In the genomic region with DNA sequence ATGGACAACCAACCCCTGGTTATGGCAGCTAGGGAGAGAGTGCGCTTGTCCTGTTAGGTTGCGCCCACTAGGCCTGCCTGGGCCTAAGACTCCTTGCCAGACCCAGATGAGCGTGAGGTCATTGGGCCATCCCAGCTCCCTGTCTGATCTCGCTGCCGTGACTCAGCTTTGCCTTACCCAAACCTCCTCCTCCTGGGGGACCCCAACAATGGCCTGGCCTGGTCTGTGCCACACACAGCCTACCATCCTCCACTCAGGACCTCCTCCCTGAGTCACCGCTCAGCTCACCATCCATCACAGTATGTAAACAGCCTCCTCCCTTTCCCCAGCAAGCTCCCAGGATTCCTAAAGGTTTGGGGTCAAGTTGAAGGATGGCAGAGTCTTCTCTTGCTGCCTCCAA, we compare ENCODE assay signal across 27 mouse cellular contexts. TPM values are rescaled to one million over a fixed set of nuclear protein-coding genes. Genes with fewer than 3 reads are reported as not detected.
DNase-seq lines count a peak whose midpoint lies in the region; ATAC-seq and TF ChIP-seq lines count a peak whose summit lies in the region.
"Had no signal": no experiment of that assay in that cellular context is flagged by ENCODE, and none has a peak within 500 bp of the region (broad histone marks: within the 10 kb centered on the region; RNA-seq: fewer than 3 reads in every experiment).

No protein-coding gene starts in this region.

- intact Hi-C loops in gastrocnemius, adult 2 months (cut with DNase I) = no loop called here

- 77% methylated on average over 6 of the region's 6 CpGs for WGBS in hindbrain, embryonic 12.5 days
- WGBS in intestine, postnatal 0 days = 89% methylated on average over 6 of the region's 6 CpGs

- no peaks in the 10 kb centered on the region for H3K79me3 ChIP-seq in C2C12 (ENCODE audit: low read depth)

- ATAC-seq in hindbrain, embryonic 12.5 days (ENCODE audit: low FRiP score) = no peak
- ATAC-seq in intestine, postnatal 0 days = no peak
- ATAC-seq: activated CD4-positive, CD25-positive, alpha-beta regulatory T cell, adult 4 months; CD4-positive, CD25-positive, alpha-beta regulatory T cell, adult 4 months; Patski had no signal

- no peak overlapping the region for H3K4me3 ChIP-seq in gastrocnemius, adult 2 months
- no peak overlapping the region for H3K4me3 ChIP-seq in C2C12 (ENCODE audit: insufficient read depth, poor library complexity, severe bottlenecking)
- H3K4me3 ChIP-seq in hindbrain, embryonic 12.5 days = no peak overlapping the region
- H3K4me3 ChIP-seq in intestine, postnatal 0 days (ENCODE audit: low read depth, low read length) = no peak overlapping the region

- no peaks in the 10 kb centered on the region for H3K9me3 ChIP-seq in hindbrain, embryonic 12.5 days (replicated peaks)
- H3K9me3 ChIP-seq in intestine, postnatal 0 days (ENCODE audit: control insufficient read depth) = no peaks in the 10 kb centered on the region

- no peak overlapping the region for H3K4me2 ChIP-seq in hindbrain, embryonic 12.5 days (replicated peaks)
- H3K4me2 ChIP-seq in intestine, postnatal 0 days (replicated peaks; ENCODE audit: low read depth) = no peak overlapping the region

- H3K9ac ChIP-seq in hindbrain, embryonic 12.5 days = no peak overlapping the region
- H3K9ac ChIP-seq in intestine, postnatal 0 days (ENCODE audit: low read depth, low read length) = no peak overlapping the region

- no peak for TF ChIP-seq CTCF in gastrocnemius, adult 2 months (IDR thresholded peaks at IDR 0.05)
- no peak for TF ChIP-seq CTCF in C2C12 (IDR thresholded peaks at IDR 0.05; ENCODE audit: control insufficient read depth, insufficient read depth, insufficient read length)
- no peak for TF ChIP-seq CTCF in intestine, postnatal 0 days (IDR thresholded peaks at IDR 0.05; ENCODE audit: low read depth)

- peaks cover 6% of the 10 kb centered on the region for H3K4me1 ChIP-seq in hindbrain, embryonic 12.5 days
- no peaks in the 10 kb centered on the region for H3K4me1 ChIP-seq in intestine, postnatal 0 days (replicated peaks; ENCODE audit: control insufficient read depth, insufficient read depth, low read length)

- peak; percentile 9 for DNase-seq in gastrocnemius, adult 2 months
- no peak for DNase-seq in gastrocnemius, postnatal 10 days
- peak; percentile 59 for DNase-seq in 3T3-L1 (ENCODE audit: low read depth, low spot score)
- peak; percentile 73 for DNase-seq in NIH3T3 (ENCODE audit: low read depth)
- no peak for DNase-seq in right cerebral cortex, postnatal 14 days
- DNase-seq: adrenal gland, adult 2 months; adrenal gland, adult 8-10 months; adrenal gland, postnatal 10 days; adrenal gland, postnatal 14 days; adrenal gland, postnatal 25 days; adrenal gland, postnatal 36 days; cerebellum, adult 11 months; cerebellum, adult 11-12 months; cerebellum, adult 18-20 months; cerebellum, adult 2 months; cerebellum, adult 8-10 months had no signal

- H3K27me3 ChIP-seq in C2C12 (ENCODE audit: control insufficient read depth, insufficient read depth, insufficient read length) = no peaks in the 10 kb centered on the region
- peaks cover 21% of the 10 kb centered on the region for H3K27me3 ChIP-seq in hindbrain, embryonic 12.5 days
- H3K27me3 ChIP-seq in intestine, postnatal 0 days (replicated peaks; ENCODE audit: control insufficient read depth, insufficient read depth, low read length) = no peaks in the 10 kb centered on the region
- H3K27me3 ChIP-seq: Patski had no signal

- no peaks in the 10 kb centered on the region for H3K79me2 ChIP-seq in C2C12 (ENCODE audit: control insufficient read depth, insufficient read depth)

- no peak overlapping the region for H3ac ChIP-seq in C2C12 (ENCODE audit: control insufficient read depth, insufficient read length, low read depth)

- no peak overlapping the region for H3K27ac ChIP-seq in gastrocnemius, adult 2 months
- H3K27ac ChIP-seq in hindbrain, embryonic 12.5 days = no peak overlapping the region
- no peak overlapping the region for H3K27ac ChIP-seq in intestine, postnatal 0 days (ENCODE audit: low read depth, low read length)

- H3K36me3 ChIP-seq in C2C12 (ENCODE audit: control insufficient read depth, insufficient read depth) = no peaks in the 10 kb centered on the region
- H3K36me3 ChIP-seq in hindbrain, embryonic 12.5 days = no peaks in the 10 kb centered on the region
- H3K36me3 ChIP-seq in intestine, postnatal 0 days (ENCODE audit: control insufficient read depth, insufficient read depth) = no peaks in the 10 kb centered on the region
- H3K36me3 ChIP-seq: G1E had no signal

TF ChIP-seq in C2C12, 6 proteins besides CTCF, POLR2A, EP300 and RAD21:
- TF ChIP-seq FOSL1 (IDR thresholded peaks at IDR 0.05; ENCODE audit: insufficient read depth, low read length, poor library complexity, severe bottlenecking) (peak; percentile 83), MYOG (IDR thresholded peaks at IDR 0.05; ENCODE audit: control insufficient read depth, extremely low read depth, insufficient read length) (no peak), MAX (IDR thresholded peaks at IDR 0.05) (peak; percentile 40)

RNA-seq across cellular contexts. Expression of a gene that starts 9.1 kb away (rescaled TPM):
- total RNA-seq in gastrocnemius, adult 2 months (2021) = not detected
- not detected for total RNA-seq in gastrocnemius, postnatal 10 days (2021)
- not detected for polyA plus RNA-seq in C2C12 (2012; fragmentation: generic; extraction: Trizol)
- polyA plus RNA-seq in hindbrain, embryonic 12.5 days (2016; fragmentation: Nextera tagmentation; extraction: Ambion mirVana) = not detected in 2 replicates
- polyA plus RNA-seq in intestine, postnatal 0 days (2015; fragmentation: Nextera tagmentation; extraction: Ambion mirVana) = 4.7 and 5.6 TPM in 2 replicates
- total RNA-seq: adrenal gland, adult 2 months; adrenal gland, adult 8-10 months; adrenal gland, postnatal 10 days; adrenal gland, postnatal 14 days; adrenal gland, postnatal 25 days; adrenal gland, postnatal 36 days; adrenal gland, postnatal 4 days; CH12.LX; G1E; MEL had no signal
- polyA plus RNA-seq: activated CD4-positive, CD25-positive, alpha-beta regulatory T cell, adult 4 months; adrenal gland, adult 2 months; brain, embryonic 14.5 days; CD4-positive, CD25-positive, alpha-beta regulatory T cell, adult 4 months; G1E; Patski had no signal

Comparison
In these comparisons a context has a peak if more than half of its experiments do, and no peak if none do; other contexts are left out.
1. DNase-seq: peak in gastrocnemius, adult 2 months (single experiment), 3T3-L1 (single experiment) and NIH3T3 (single experiment); none in gastrocnemius, postnatal 10 days (single experiment) and right cerebral cortex, postnatal 14 days (single experiment).